Mouse (Mus musculus): Measurements from ENCODE around the gene Lmna. TPM values are rescaled to one million over a fixed set of nuclear protein-coding genes. Genes with fewer than 3 reads are reported as not detected.
A peak's percentile ranks its signal among the peaks of the same experiment; 100 is the strongest.

The Lmna gene
- polyA plus RNA-seq, 1 experiment from 2014 or later = 22.8 TPM

- Histone ChIP-seq H3K27me3 (ENCODE audit: control insufficient read depth, insufficient read depth, low read length) (peaks cover 27% of the 10 kb centered on the region), H3K9me3 (ENCODE audit: control insufficient read depth, low read length) (no peaks in the 10 kb centered on the region), H3K36me3 (ENCODE audit: control insufficient read depth, insufficient read depth, low read length) (no peaks in the 10 kb centered on the region), H3K4me3 (ENCODE audit: low read depth, low read length) (no peak overlapping the region; the same call in 1 of the 2 replicates), H3K4me1 (replicated peaks; ENCODE audit: control insufficient read depth, insufficient read depth, low read length) (peaks cover 5% of the 10 kb centered on the region), H3K4me2 (replicated peaks; ENCODE audit: low read depth, low read length) (no peak overlapping the region), H3K9ac (ENCODE audit: low read depth, low read length) (no peak overlapping the region), H3K27ac (ENCODE audit: low read depth, low read length) (no peak overlapping the region)
- WGBS = 51% methylated on average over 6 of the region's 6 CpGs
- DNase-seq (ENCODE audit: low spot score) = no peak
- no peak for ATAC-seq (ENCODE audit: low FRiP score)
Observed at GRCm38 (mm10) chr3:88501366-88502030, 8.3 kb downstream of the Lmna start.

GRCm38 (mm10) chr3:88500655-88501365, 8.9 kb downstream of the Lmna start:
- H3K4me1 ChIP-seq (replicated peaks; ENCODE audit: control insufficient read depth, insufficient read depth, low read length) = peaks cover 5% of the 10 kb centered on the region
- peaks cover 27% of the 10 kb centered on the region for H3K27me3 ChIP-seq (ENCODE audit: control insufficient read depth, insufficient read depth, low read length)
- DNase-seq (ENCODE audit: low spot score) = no peak
- 42% methylated on average over 4 of the region's 4 CpGs for WGBS
- no peak overlapping the region for H3K4me3 ChIP-seq (ENCODE audit: low read depth, low read length)
- H3K36me3 ChIP-seq (ENCODE audit: control insufficient read depth, insufficient read depth, low read length) = no peaks in the 10 kb centered on the region
- H3K4me2 ChIP-seq (replicated peaks; ENCODE audit: low read depth, low read length) = no peak overlapping the region
- no peak for ATAC-seq (ENCODE audit: low FRiP score)
- H3K9me3 ChIP-seq (ENCODE audit: control insufficient read depth, low read length) = no peaks in the 10 kb centered on the region
- H3K27ac ChIP-seq (ENCODE audit: low read depth, low read length) = no peak overlapping the region
- H3K9ac ChIP-seq (ENCODE audit: low read depth, low read length) = no peak overlapping the region

GRCm38 (mm10) chr3:88500087-88500486, 9.7 kb downstream of the Lmna start:
- DNase-seq (ENCODE audit: low spot score) (no peak), ATAC-seq (ENCODE audit: low FRiP score) (no peak)
- H3K9ac ChIP-seq (ENCODE audit: low read depth, low read length) = no peak overlapping the region
- no peak overlapping the region for H3K27ac ChIP-seq (ENCODE audit: low read depth, low read length)
- H3K27me3 ChIP-seq (ENCODE audit: control insufficient read depth, insufficient read depth, low read length) = peaks cover 27% of the 10 kb centered on the region
- H3K4me3 ChIP-seq (ENCODE audit: low read depth, low read length) = no peak overlapping the region
- no peaks in the 10 kb centered on the region for H3K36me3 ChIP-seq (ENCODE audit: control insufficient read depth, insufficient read depth, low read length)
- 75% methylated on average over 7 of the region's 7 CpGs for WGBS
- peaks cover 5% of the 10 kb centered on the region for H3K4me1 ChIP-seq (replicated peaks; ENCODE audit: control insufficient read depth, insufficient read depth, low read length)
- no peaks in the 10 kb centered on the region for H3K9me3 ChIP-seq (ENCODE audit: control insufficient read depth, low read length)
- H3K4me2 ChIP-seq (replicated peaks; ENCODE audit: low read depth, low read length) = no peak overlapping the region

- Histone ChIP-seq H3K27ac (ENCODE audit: low read depth, low read length) (no peak overlapping the region), H3K9me3 (ENCODE audit: control insufficient read depth, low read length) (no peaks in the 10 kb centered on the region)
Observed at GRCm38 (mm10) chr3:88499580-88499979, 10.2 kb downstream of the Lmna start.

GRCm38 (mm10) chr3:88495741-88496415, 13.9 kb downstream of the Lmna start:
- no peaks in the 10 kb centered on the region for H3K36me3 ChIP-seq (ENCODE audit: control insufficient read depth, insufficient read depth, low read length)
- H3K4me1 ChIP-seq (replicated peaks; ENCODE audit: control insufficient read depth, insufficient read depth, low read length) = peaks cover 4% of the 10 kb centered on the region; the same call in 1 of the 2 replicates
- H3K4me3 ChIP-seq (ENCODE audit: low read depth, low read length) = no peak overlapping the region
- no peak overlapping the region for H3K27ac ChIP-seq (ENCODE audit: low read depth, low read length)
- 86% methylated on average over 10 of the region's 10 CpGs for WGBS
- DNase-seq (ENCODE audit: low spot score) (no peak), ATAC-seq (ENCODE audit: low FRiP score) (no peak)
- no peaks in the 10 kb centered on the region for H3K9me3 ChIP-seq (ENCODE audit: control insufficient read depth, low read length)
- H3K27me3 ChIP-seq (ENCODE audit: control insufficient read depth, insufficient read depth, low read length) = peaks cover 2% of the 10 kb centered on the region; the same call in 1 of the 2 replicates
- no peak overlapping the region for H3K9ac ChIP-seq (ENCODE audit: low read depth, low read length)
- H3K4me2 ChIP-seq (replicated peaks; ENCODE audit: low read depth, low read length) = no peak overlapping the region

More at GRCm38 (mm10) chr3:88499580-88499979, 10.2 kb downstream of the Lmna start:
- no peak overlapping the region for H3K9ac ChIP-seq (ENCODE audit: low read depth, low read length)
- no peak overlapping the region for H3K4me3 ChIP-seq (ENCODE audit: low read depth, low read length)
- DNase-seq (ENCODE audit: low spot score) = no peak
- peaks cover 5% of the 10 kb centered on the region for H3K4me1 ChIP-seq (replicated peaks; ENCODE audit: control insufficient read depth, insufficient read depth, low read length)
- H3K27me3 ChIP-seq (ENCODE audit: control insufficient read depth, insufficient read depth, low read length) = peaks cover 27% of the 10 kb centered on the region
- WGBS = 67% methylated on average over 4 of the region's 4 CpGs
- H3K4me2 ChIP-seq (replicated peaks; ENCODE audit: low read depth, low read length) = no peak overlapping the region
- no peaks in the 10 kb centered on the region for H3K36me3 ChIP-seq (ENCODE audit: control insufficient read depth, insufficient read depth, low read length)
- no peak for ATAC-seq (ENCODE audit: low FRiP score)

- no peaks in the 10 kb centered on the region for H3K36me3 ChIP-seq (ENCODE audit: control insufficient read depth, insufficient read depth, low read length)
- no peak overlapping the region for H3K9ac ChIP-seq (ENCODE audit: low read depth, low read length)
- no peak overlapping the region for H3K27ac ChIP-seq (ENCODE audit: low read depth, low read length)
- ATAC-seq (ENCODE audit: low FRiP score) (no peak), DNase-seq (ENCODE audit: low spot score) (no peak)
- H3K4me2 ChIP-seq (replicated peaks; ENCODE audit: low read depth, low read length) = no peak overlapping the region
- H3K4me1 ChIP-seq (replicated peaks; ENCODE audit: control insufficient read depth, insufficient read depth, low read length) = peaks cover 4% of the 10 kb centered on the region; the same call in 1 of the 2 replicates
- H3K9me3 ChIP-seq (ENCODE audit: control insufficient read depth, low read length) = no peaks in the 10 kb centered on the region
- 77% methylated on average over 9 of the region's 9 CpGs for WGBS
- no peak overlapping the region for H3K4me3 ChIP-seq (ENCODE audit: low read depth, low read length)
- H3K27me3 ChIP-seq (ENCODE audit: control insufficient read depth, insufficient read depth, low read length) = no peaks in the 10 kb centered on the region
Observed at GRCm38 (mm10) chr3:88494836-88495628, 14.7 kb downstream of the Lmna start.

- ATAC-seq (ENCODE audit: low FRiP score) = no peak
- no peaks in the 10 kb centered on the region for H3K9me3 ChIP-seq (ENCODE audit: control insufficient read depth, low read length)
- no peaks in the 10 kb centered on the region for H3K27me3 ChIP-seq (ENCODE audit: control insufficient read depth, insufficient read depth, low read length)
- no peak overlapping the region for H3K27ac ChIP-seq (ENCODE audit: low read depth, low read length)
- DNase-seq (ENCODE audit: low spot score) = no peak
- 0 out of 2 replicates have a peak overlapping the region, but pooled peaks have one; percentile 2 for H3K9ac ChIP-seq (ENCODE audit: low read depth, low read length)
- no peak overlapping the region for H3K4me3 ChIP-seq (ENCODE audit: low read depth, low read length)
- peaks cover 4% of the 10 kb centered on the region; the same call in 1 of the 2 replicates for H3K4me1 ChIP-seq (replicated peaks; ENCODE audit: control insufficient read depth, insufficient read depth, low read length)
- H3K4me2 ChIP-seq (replicated peaks; ENCODE audit: low read depth, low read length) = no peak overlapping the region
- WGBS = 84% methylated on average over 11 of the region's 11 CpGs
- H3K36me3 ChIP-seq (ENCODE audit: control insufficient read depth, insufficient read depth, low read length) = no peaks in the 10 kb centered on the region
Observed at GRCm38 (mm10) chr3:88493706-88494582, 15.8 kb downstream of the Lmna start.

Measured in hindbrain, embryonic 11.5 days (tissue).